Mouse (Mus musculus) CH12.LX (cell line): ENCODE data around the gene Coq10a. TPM values are rescaled to one million over a fixed set of nuclear protein-coding genes. Genes with fewer than 3 reads are reported as not detected.

Source experiments
- DNase-seq: peaks from one replicate; pipeline ENCODE4 v3.0.0-alpha.2; 2013; ENCODE audit errors: extremely low read depth
- H3K27ac ChIP-seq: 2 replicates; pipeline ENCODE4 v1.5.1; 2012; ENCODE audit warnings: low read depth, mild to moderate bottlenecking, control low read depth, moderate library complexity; ENCODE audit not compliant: insufficient read depth
- H3K27me3 ChIP-seq: replicated peaks from 2 replicates; pipeline ENCODE3; 2012; ENCODE audit warnings: inconsistent platforms
- H3K36me3 ChIP-seq, 2 experiments: replicated peaks in 1 of 2; 2 replicates each; pipeline versions ENCODE3 to v1.6.1; 2012; ENCODE audit warnings: inconsistent platforms in 1 of 2, low read length in 1 of 2, mild to moderate bottlenecking in 1 of 2, mixed read lengths in 1 of 2, moderate library complexity in 1 of 2; ENCODE audit not compliant: control insufficient read depth in 1 of 2, insufficient read depth in 1 of 2
- H3K4me1 ChIP-seq, 2 experiments: 2 replicates each; pipeline ENCODE4 v1.6.1; 2012; ENCODE audit warnings: inconsistent platforms in 1 of 2, moderate library complexity in 1 of 2; ENCODE audit not compliant: insufficient read depth in 2 of 2, control insufficient read depth in 1 of 2
- H3K4me2 ChIP-seq: 2 replicates; pipeline ENCODE4 v1.6.1; 2012; ENCODE audit warnings: low read depth, mild to moderate bottlenecking, control low read depth; ENCODE audit not compliant: poor library complexity, insufficient read depth, severe bottlenecking
- H3K4me3 ChIP-seq, 3 experiments: fragments of 150-350 bp in 1 of 3; sonication (generic) in 1 of 3; replicated peaks in 1 of 3; 2 replicates each; pipeline versions ENCODE3 to v1.5.1; 2011 to 2012; ENCODE audit warnings: low read depth in 2 of 3, low read length in 2 of 3, mild to moderate bottlenecking in 2 of 3, moderate library complexity in 2 of 3, control low read depth in 1 of 3, improper control_type of control experiment in 1 of 3, inconsistent platforms in 1 of 3, mixed read lengths in 1 of 3; ENCODE audit not compliant: poor library complexity in 1 of 3
- H3K79me2 ChIP-seq: replicated peaks from 2 replicates; pipeline ENCODE4 v1.6.1; 2012; ENCODE audit warnings: mild to moderate bottlenecking, moderate library complexity; ENCODE audit not compliant: control insufficient read depth, poor library complexity, insufficient read depth, severe bottlenecking; ENCODE audit errors: extremely low read depth
- H3K9ac ChIP-seq: 2 replicates; pipeline ENCODE4 v1.6.1; 2012; ENCODE audit warnings: low read depth, mild to moderate bottlenecking, control low read depth, moderate library complexity; ENCODE audit not compliant: insufficient read depth
- H3K9me3 ChIP-seq: replicated peaks from 2 replicates; pipeline ENCODE3; 2012; ENCODE audit warnings: low read length, inconsistent platforms, mixed read lengths
- BHLHE40 ChIP-seq: IDR thresholded peaks from 2 replicates; pipeline ENCODE4 v1.6.1; 2011; ENCODE audit warnings: mild to moderate bottlenecking, low read depth, low read length, improper control_type of control experiment
- CHD1 ChIP-seq: IDR thresholded peaks from 2 replicates; pipeline ENCODE4 v1.6.1; 2012; ENCODE audit warnings: low read depth, low read length, improper control_type of control experiment, inconsistent platforms
- CTCF ChIP-seq, 2 experiments: IDR thresholded peaks in 1 of 2; conservative IDR thresholded peaks in 1 of 2; 2 replicates each; pipeline ENCODE4 v1.5.1; 2011 to 2012; ENCODE audit warnings: low read depth in 2 of 2, low read length in 2 of 2, improper control_type of control experiment in 1 of 2, inconsistent platforms in 1 of 2, mild to moderate bottlenecking in 1 of 2, moderate library complexity in 1 of 2
- E2F4 ChIP-seq: IDR thresholded peaks from 2 replicates; pipeline ENCODE4 v1.6.1; 2011; ENCODE audit warnings: low read depth, low read length, improper control_type of control experiment; ENCODE audit not compliant: insufficient replicate concordance
- EP300 ChIP-seq: IDR thresholded peaks from 2 replicates; pipeline ENCODE4 v1.6.1; 2011; ENCODE audit warnings: low read length, improper control_type of control experiment
- ETS1 ChIP-seq: conservative IDR thresholded peaks from 2 replicates; pipeline ENCODE4 v1.6.1; 2012; ENCODE audit warnings: low read depth, mild to moderate bottlenecking, inconsistent platforms, low read length, improper control_type of control experiment, moderate library complexity
- IRF4 ChIP-seq: IDR thresholded peaks from 2 replicates; pipeline ENCODE4 v1.6.1; 2014; ENCODE audit warnings: low read depth, mild to moderate bottlenecking, inconsistent platforms, low read length, improper control_type of control experiment
- KAT2A ChIP-seq: IDR thresholded peaks from 2 replicates; pipeline ENCODE4 v1.6.1; 2012; ENCODE audit warnings: low read length, improper control_type of control experiment, inconsistent platforms; ENCODE audit not compliant: insufficient replicate concordance
- MAFK ChIP-seq: IDR thresholded peaks from 2 replicates; pipeline ENCODE4 v1.6.1; 2011; ENCODE audit warnings: low read length, improper control_type of control experiment; ENCODE audit not compliant: insufficient replicate concordance
- MYC ChIP-seq: IDR thresholded peaks from 2 replicates; pipeline ENCODE4 v1.6.1; 2011; ENCODE audit warnings: low read depth, mild to moderate bottlenecking, improper control_type of control experiment, low read length
- PAX5 ChIP-seq: IDR thresholded peaks from 2 replicates; pipeline ENCODE4 v1.6.1; 2012; ENCODE audit warnings: low read length, inconsistent platforms, mixed read lengths
- POLR2A ChIP-seq: IDR thresholded peaks from 2 replicates; pipeline ENCODE4 v1.6.1; 2011; ENCODE audit warnings: low read depth, mild to moderate bottlenecking, improper control_type of control experiment, low read length
- POLR2AphosphoS2 ChIP-seq: IDR thresholded peaks from 2 replicates; pipeline ENCODE4 v1.6.1; 2011; ENCODE audit warnings: low read depth, low read length, improper control_type of control experiment
- RAD21 ChIP-seq: IDR thresholded peaks from 2 replicates; pipeline ENCODE4 v1.6.1; 2011; ENCODE audit warnings: low read depth, mild to moderate bottlenecking, low read length, improper control_type of control experiment, moderate library complexity
- RCOR1 ChIP-seq: conservative IDR thresholded peaks from 2 replicates; pipeline ENCODE4 v1.6.1; 2012; ENCODE audit warnings: low read depth, mild to moderate bottlenecking, inconsistent platforms, low read length, improper control_type of control experiment
- SMC3 ChIP-seq: IDR thresholded peaks from 2 replicates; pipeline ENCODE4 v1.6.1; 2011; ENCODE audit warnings: low read depth, low read length, improper control_type of control experiment
- TCF12 ChIP-seq: IDR thresholded peaks from 2 replicates; pipeline ENCODE4 v1.6.1; 2014; ENCODE audit warnings: low read depth, mild to moderate bottlenecking, inconsistent platforms, low read length, improper control_type of control experiment
- UBTF ChIP-seq: IDR thresholded peaks from 2 replicates; pipeline ENCODE4 v1.6.1; 2012; ENCODE audit warnings: low read depth, mild to moderate bottlenecking, inconsistent platforms, low read length, improper control_type of control experiment, moderate library complexity
- USF1 ChIP-seq: IDR thresholded peaks from 2 replicates; pipeline ENCODE4 v1.6.1; 2014; ENCODE audit warnings: low read depth, mild to moderate bottlenecking, inconsistent platforms, low read length, improper control_type of control experiment
- ZC3H11A ChIP-seq: IDR thresholded peaks from 2 replicates; pipeline ENCODE4 v1.6.1; 2012; ENCODE audit warnings: low read depth, mild to moderate bottlenecking, inconsistent platforms, low read length, improper control_type of control experiment
- ZKSCAN1 ChIP-seq: IDR thresholded peaks from 2 replicates; pipeline ENCODE4 v1.6.1; 2012; ENCODE audit warnings: low read depth, inconsistent platforms, low read length, improper control_type of control experiment, borderline replicate concordance
- ZMIZ1 ChIP-seq: IDR thresholded peaks from 2 replicates; pipeline ENCODE4 v1.6.1; 2012; ENCODE audit warnings: low read depth, mild to moderate bottlenecking, inconsistent platforms, low read length, improper control_type of control experiment
- ZNF384 ChIP-seq: IDR thresholded peaks from 2 replicates; pipeline ENCODE4 v1.6.1; 2012; ENCODE audit warnings: low read depth, low read length, improper control_type of control experiment, inconsistent platforms
- dilution Hi-C: fragments of 300-500 bp; cut with MboI; formaldehyde crosslinking; loops from 2 replicates; pipeline ENCODE4 v1.14.3; 2020; ENCODE audit warnings: low sequenced_read_pairs; ENCODE audit not compliant: extremely low pct_unique_long_range_greater_than_20kb, extremely low pct_ligation_motif_present
- in situ Hi-C: fragments of 300-500 bp; cut with MboI; formaldehyde crosslinking; loops from 3 replicates; pipeline ENCODE4 v1.14.3; 2019; ENCODE audit warnings: low sequenced_read_pairs, low pct_ligation_motif_present, low pct_unique_long_range_greater_than_20kb, mixed read lengths
- polyA plus RNA-seq: library from polyadenylated mRNA; unstranded; fragments of >175 nt; gene quantifications from 2 replicates; pipeline ENCODE4 v1.2.1, GENCODE M21; 2012; ENCODE audit warnings: low read depth; ENCODE audit not compliant: insufficient read length
- total RNA-seq, 2 experiments: library from RNA; depleted of rRNA; stranded (reverse); fragments of 300-350 nt in 1 of 2; fragments of >200 nt in 1 of 2; gene quantifications; 2 replicates each; pipeline ENCODE4 v1.2.3; 2012 to 2014

Coq10a gene
- total and polyA plus RNA-seq, 3 experiments, result 7.7 to 12.1 (median 11.1) TPM

GRCm38 (mm10) chr10:128389570-128389969 is 20.8 kb upstream of the Coq10a start:
- Histone ChIP-seq H3K9me3 (no peaks in the 10 kb centered on the region), H3K27me3 (no peaks in the 10 kb centered on the region), H3K4me2 (no peak overlapping the region), H3K4me1 (peaks cover 3 to 23% of the 10 kb centered on the region in 2 experiments; a peak in 3 of 4 replicates), H3K4me3 (no peak overlapping the region), H3K9ac (no peak overlapping the region), H3K36me3 (peaks cover 81 to 98% of the 10 kb centered on the region in 2 experiments), H3K27ac (no peak overlapping the region), H3K79me2 (no peaks in the 10 kb centered on the region)
- TF ChIP-seq UBTF (no peak), PAX5 (no peak), CTCF (conservative IDR thresholded peaks at IDR 0.05 in 1 of 2, IDR thresholded peaks at IDR 0.05 in 1 of 2; ENCODE audit: low read depth in 2 of 2, low read length in 2 of 2) (no peak), POLR2A (no peak), IRF4 (no peak), ZKSCAN1 (no peak), EP300 (no peak), USF1 (no peak), ZMIZ1 (no peak), CHD1 (no peak), RCOR1 (no peak), KAT2A (no peak), ETS1 (no peak), BHLHE40 (no peak), MYC (no peak), E2F4 (no peak), MAFK (no peak)
- DNase-seq, result no peak
- in situ Hi-C loops, result no loop called here
- dilution Hi-C loops, result no loop called here

DNA sequence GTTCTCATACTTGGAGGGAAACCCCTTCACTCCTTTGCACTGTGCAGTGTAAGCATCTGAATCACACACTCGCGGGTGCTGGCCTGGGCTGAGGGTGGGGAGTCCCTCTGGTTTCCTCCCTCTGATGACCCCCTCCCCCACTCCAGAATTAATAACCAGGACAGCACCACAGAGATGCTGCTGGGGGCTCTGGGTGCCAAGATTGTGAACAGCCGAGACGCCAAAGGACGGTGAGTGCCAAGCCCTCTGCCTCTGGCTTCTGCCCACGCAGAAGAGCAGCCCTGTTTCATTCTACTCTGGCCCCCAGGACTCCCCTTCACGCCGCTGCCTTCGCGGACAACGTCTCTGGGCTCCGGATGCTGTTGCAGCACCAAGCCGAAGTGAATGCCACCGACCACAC is 20.1 kb upstream of the Coq10a start:
- H3K4me3 ChIP-seq, result no peak overlapping the region

More for the DNA sequence above, 20.1 kb upstream of the Coq10a start:
- Histone ChIP-seq H3K9ac (no peak overlapping the region), H3K27me3 (no peaks in the 10 kb centered on the region), H3K9me3 (no peaks in the 10 kb centered on the region), H3K27ac (no peak overlapping the region), H3K36me3 (peaks cover 83 to 98% of the 10 kb centered on the region in 2 experiments), H3K4me1 (peaks cover 3 to 23% of the 10 kb centered on the region in 2 experiments; a peak in 3 of 4 replicates), H3K79me2 (no peaks in the 10 kb centered on the region), H3K4me2 (no peak overlapping the region)
- in situ Hi-C loops (no loop called here), dilution Hi-C loops (no loop called here)
- DNase-seq, result no peak
- TF ChIP-seq SMC3, result no peak
- no peak for TF ChIP-seq POLR2AphosphoS2
- TF ChIP-seq BHLHE40, result no peak
- TF ChIP-seq ZC3H11A, result no peak
- TF ChIP-seq RAD21, result no peak
- no peak for TF ChIP-seq TCF12
- no peak for TF ChIP-seq ZNF384
